Mouse (Mus musculus): ENCODE measurements around the gene Jak2. TPM values are rescaled to one million over a fixed set of nuclear protein-coding genes. Genes with fewer than 3 reads are reported as not detected.

The Jak2 gene
- polyA plus RNA-seq, 1 experiment from 2014 or later = 6.9 TPM

DNA sequence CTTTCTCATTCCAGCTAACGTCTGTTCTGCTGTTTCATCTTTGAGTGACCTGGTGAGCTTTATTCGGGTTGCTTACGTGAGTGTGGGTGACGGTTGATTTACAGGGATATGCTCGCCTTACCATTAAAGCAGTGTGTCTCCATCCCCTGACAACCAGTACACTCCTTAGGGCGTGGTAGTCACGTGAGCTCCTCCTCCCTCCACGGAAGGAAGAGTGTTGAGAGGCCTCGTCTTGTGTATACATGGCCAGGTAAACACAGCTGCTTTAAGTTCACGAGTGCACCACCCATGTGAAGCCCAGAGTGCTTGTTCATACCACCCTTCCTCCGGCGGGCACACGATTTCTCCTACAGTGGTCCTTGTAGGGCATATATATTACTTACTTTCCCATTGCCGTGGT is 39.9 kb downstream of the Jak2 start:
- Histone ChIP-seq H3K27ac (no peak overlapping the region), H3K27me3 (ENCODE audit: insufficient read depth, poor library complexity, severe bottlenecking) (no peaks in the 10 kb centered on the region), H3K4me3 (no peak overlapping the region), H3K4me1 (replicated peaks) (0 out of 2 replicates have a peak, but pooled peaks cover 3% of the 10 kb centered on the region), H3K9me3 (no peaks in the 10 kb centered on the region), H3K36me3 (peaks cover 33% of the 10 kb centered on the region)
- 87% methylated on average over 14 of the region's 14 CpGs for WGBS
- no peak for DNase-seq (ENCODE audit: low spot score)

DNA sequence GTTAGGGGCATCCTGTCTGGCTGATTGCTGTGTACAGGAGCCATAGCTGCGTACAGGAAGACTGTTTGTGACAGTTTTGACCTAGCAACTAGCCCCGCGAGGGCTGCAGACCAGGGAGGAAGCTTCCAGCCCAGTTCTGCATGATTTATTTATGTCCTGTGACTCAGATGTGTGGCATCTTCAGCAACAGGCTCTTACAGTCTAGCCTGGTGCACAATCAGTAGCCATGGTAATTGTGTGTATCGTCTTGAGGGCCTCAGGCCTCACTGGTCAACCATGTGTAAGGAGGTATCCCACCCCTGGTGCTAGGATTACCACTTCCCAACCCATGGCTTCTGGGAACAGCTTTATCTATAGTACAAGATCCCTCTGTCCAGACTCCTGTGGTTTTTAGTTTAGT is 40.9 kb downstream of the Jak2 start:
- Histone ChIP-seq H3K36me3 (peaks cover 36% of the 10 kb centered on the region), H3K27me3 (ENCODE audit: insufficient read depth, poor library complexity, severe bottlenecking) (no peaks in the 10 kb centered on the region), H3K9me3 (no peaks in the 10 kb centered on the region), H3K4me3 (no peak overlapping the region), H3K4me1 (replicated peaks) (0 out of 2 replicates have a peak, but pooled peaks cover 1% of the 10 kb centered on the region), H3K27ac (no peak overlapping the region; the same call in 1 of the 2 replicates)
- no peak for DNase-seq (ENCODE audit: low spot score)
- 81% methylated on average over 4 of the region's 4 CpGs for WGBS

DNA sequence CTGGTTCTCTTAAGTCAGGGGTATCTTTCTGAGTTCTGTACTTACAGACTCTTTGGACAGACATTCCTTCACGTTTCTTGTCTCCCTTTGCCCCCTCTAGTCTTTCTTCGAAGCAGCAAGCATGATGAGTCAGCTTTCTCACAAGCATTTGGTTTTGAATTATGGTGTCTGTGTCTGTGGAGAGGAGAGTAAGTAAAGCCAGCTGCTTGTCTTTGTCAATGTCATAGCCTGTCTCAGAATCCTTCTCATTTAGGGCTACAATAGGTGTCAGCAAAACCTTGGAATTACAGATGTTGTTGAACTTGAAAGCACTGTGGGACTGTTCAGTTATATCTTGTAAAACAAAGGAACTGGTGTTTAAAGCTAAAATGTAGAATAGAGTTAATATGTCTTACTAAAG is 43.1 kb downstream of the Jak2 start:
- Histone ChIP-seq H3K27me3 (ENCODE audit: insufficient read depth, poor library complexity, severe bottlenecking) (no peaks in the 10 kb centered on the region), H3K9me3 (no peaks in the 10 kb centered on the region), H3K27ac (no peak overlapping the region), H3K4me1 (replicated peaks) (no peaks in the 10 kb centered on the region), H3K4me3 (no peak overlapping the region), H3K36me3 (peaks cover 54% of the 10 kb centered on the region)
- 71% methylated on average over 2 of the region's 2 CpGs for WGBS
- DNase-seq (ENCODE audit: low spot score) = no peak

DNA sequence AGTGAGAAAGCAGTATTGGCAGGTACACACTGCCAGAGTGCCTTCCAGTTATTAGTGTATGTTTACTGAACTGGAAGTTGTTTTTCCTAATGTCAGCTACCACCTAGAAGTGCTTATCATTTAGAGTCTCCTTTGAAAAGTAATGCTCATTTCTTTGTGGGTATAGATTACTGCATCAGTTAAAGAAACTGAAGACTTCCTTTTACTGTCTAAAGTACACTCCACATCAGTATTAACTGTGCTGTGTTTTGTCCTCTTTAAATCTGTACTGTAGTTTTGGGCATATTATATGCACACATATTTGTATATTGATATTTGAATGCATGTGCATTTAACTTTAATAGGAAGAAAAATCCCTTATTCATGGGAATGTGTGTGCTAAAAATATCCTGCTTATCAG is 44.5 kb downstream of the Jak2 start:
- Histone ChIP-seq H3K4me1 (replicated peaks) (no peaks in the 10 kb centered on the region), H3K36me3 (peaks cover 58% of the 10 kb centered on the region), H3K27ac (no peak overlapping the region)

DNA sequence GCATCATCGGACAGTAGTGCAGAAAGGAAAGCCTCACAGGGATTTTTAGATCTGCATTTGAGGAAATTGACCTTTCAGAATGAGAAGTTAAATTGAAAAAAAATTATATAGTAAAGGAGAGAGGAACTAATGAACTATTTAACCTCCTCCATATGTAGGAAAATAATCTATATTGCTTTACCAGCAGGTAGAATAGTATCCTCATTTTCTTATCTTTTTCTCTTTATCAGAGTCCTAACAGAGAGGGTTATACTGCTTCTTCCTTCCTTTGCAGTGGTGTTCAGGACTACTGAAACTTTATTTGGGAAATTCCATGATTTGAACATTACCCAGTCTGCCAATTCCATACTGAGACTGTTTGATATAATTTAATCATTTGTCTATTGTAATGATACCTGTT is 45.7 kb downstream of the Jak2 start:
- no peak overlapping the region for H3K27ac ChIP-seq
- H3K4me1 ChIP-seq (replicated peaks) = no peaks in the 10 kb centered on the region
- DNase-seq (ENCODE audit: low spot score) = no peak
- H3K27me3 ChIP-seq (ENCODE audit: insufficient read depth, poor library complexity, severe bottlenecking) = no peaks in the 10 kb centered on the region
- H3K9me3 ChIP-seq = no peaks in the 10 kb centered on the region
- no peak overlapping the region for H3K4me3 ChIP-seq
- 95% methylated on average over 1 of the region's 1 CpGs for WGBS
- peaks cover 52% of the 10 kb centered on the region for H3K36me3 ChIP-seq

More for the DNA sequence above, 44.5 kb downstream of the Jak2 start:
- H3K27me3 ChIP-seq (ENCODE audit: insufficient read depth, poor library complexity, severe bottlenecking) = no peaks in the 10 kb centered on the region
- DNase-seq (ENCODE audit: low spot score) = no peak
- no peak overlapping the region for H3K4me3 ChIP-seq
- no peaks in the 10 kb centered on the region for H3K9me3 ChIP-seq

DNA sequence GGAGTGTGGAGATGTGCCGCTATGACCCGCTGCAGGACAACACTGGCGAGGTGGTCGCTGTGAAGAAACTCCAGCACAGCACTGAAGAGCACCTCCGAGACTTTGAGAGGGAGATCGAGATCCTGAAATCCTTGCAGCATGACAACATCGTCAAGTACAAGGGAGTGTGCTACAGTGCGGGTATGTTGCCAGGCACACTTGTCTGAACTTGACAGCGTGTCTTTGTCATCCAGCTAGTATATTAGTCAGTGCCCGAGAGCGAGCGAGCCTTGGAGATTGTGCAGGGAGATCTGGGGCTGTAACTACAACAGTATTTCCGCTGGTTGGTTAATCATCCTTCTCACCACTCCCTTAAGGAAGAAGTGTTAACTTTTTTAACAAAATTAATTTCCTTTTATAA is 49.3 kb downstream of the Jak2 start:
- WGBS = 92% methylated on average over 13 of the region's 13 CpGs

DNA sequence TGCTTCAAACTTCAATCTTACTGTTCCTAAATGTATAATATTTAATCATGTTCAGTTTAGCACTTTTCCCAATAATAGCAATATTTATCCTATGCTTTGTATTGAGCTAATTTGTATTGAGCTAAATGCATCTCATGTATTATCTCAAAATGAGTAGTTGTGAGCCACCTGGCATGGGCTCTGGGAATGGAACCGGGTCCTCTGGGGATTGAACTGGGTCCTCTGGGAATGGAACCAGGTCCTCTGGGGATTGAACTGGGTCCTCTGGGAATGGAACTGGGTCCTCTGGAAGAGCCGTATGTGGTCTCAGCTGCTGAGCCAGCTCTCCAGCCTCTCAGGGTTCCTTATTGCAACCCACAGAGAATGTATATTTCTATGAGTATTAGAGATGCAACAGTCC is 50.5 kb downstream of the Jak2 start:
- Histone ChIP-seq H3K27me3 (ENCODE audit: insufficient read depth, poor library complexity, severe bottlenecking) (no peaks in the 10 kb centered on the region), H3K36me3 (peaks cover 54% of the 10 kb centered on the region)
- WGBS = 94% methylated on average over 2 of the region's 2 CpGs

More for the DNA sequence above, 49.3 kb downstream of the Jak2 start:
- no peak overlapping the region for H3K27ac ChIP-seq
- H3K4me3 ChIP-seq = no peak overlapping the region
- DNase-seq (ENCODE audit: low spot score) = no peak
- no peaks in the 10 kb centered on the region for H3K27me3 ChIP-seq (ENCODE audit: insufficient read depth, poor library complexity, severe bottlenecking)
- peaks cover 58% of the 10 kb centered on the region for H3K36me3 ChIP-seq
- no peaks in the 10 kb centered on the region for H3K9me3 ChIP-seq
- H3K4me1 ChIP-seq (replicated peaks) = no peaks in the 10 kb centered on the region

DNA sequence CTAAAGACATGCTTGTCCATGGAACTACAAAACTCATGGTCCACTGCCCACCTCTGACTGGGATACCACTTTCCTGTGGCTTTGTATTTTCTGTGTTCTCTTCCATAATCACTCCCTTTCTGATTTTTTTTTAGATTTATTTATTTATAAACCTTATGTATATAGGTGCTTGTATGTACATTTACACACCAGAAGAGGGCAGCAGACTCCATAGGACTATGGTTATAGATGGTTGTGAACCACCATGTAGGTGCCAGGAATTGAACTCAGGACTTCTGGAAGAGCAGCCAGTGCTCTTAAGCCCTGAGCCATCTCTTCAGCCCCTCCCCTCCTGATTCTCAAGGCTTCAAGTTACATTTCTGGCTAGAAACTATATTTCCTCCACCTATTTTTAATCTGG is 57.2 kb downstream of the Jak2 start:
- no peaks in the 10 kb centered on the region for H3K9me3 ChIP-seq
- no peak overlapping the region for H3K4me3 ChIP-seq
- no peak for DNase-seq (ENCODE audit: low spot score)
- peaks cover 36% of the 10 kb centered on the region for H3K36me3 ChIP-seq
- no peaks in the 10 kb centered on the region for H3K27me3 ChIP-seq (ENCODE audit: insufficient read depth, poor library complexity, severe bottlenecking)
- no peak overlapping the region for H3K27ac ChIP-seq
- H3K4me1 ChIP-seq (replicated peaks) = no peaks in the 10 kb centered on the region

More for the DNA sequence above, 50.5 kb downstream of the Jak2 start:
- no peak overlapping the region for H3K4me3 ChIP-seq
- no peak for DNase-seq (ENCODE audit: low spot score)
- H3K27ac ChIP-seq = no peak overlapping the region
- no peaks in the 10 kb centered on the region for H3K9me3 ChIP-seq
- no peaks in the 10 kb centered on the region for H3K4me1 ChIP-seq (replicated peaks)

DNA sequence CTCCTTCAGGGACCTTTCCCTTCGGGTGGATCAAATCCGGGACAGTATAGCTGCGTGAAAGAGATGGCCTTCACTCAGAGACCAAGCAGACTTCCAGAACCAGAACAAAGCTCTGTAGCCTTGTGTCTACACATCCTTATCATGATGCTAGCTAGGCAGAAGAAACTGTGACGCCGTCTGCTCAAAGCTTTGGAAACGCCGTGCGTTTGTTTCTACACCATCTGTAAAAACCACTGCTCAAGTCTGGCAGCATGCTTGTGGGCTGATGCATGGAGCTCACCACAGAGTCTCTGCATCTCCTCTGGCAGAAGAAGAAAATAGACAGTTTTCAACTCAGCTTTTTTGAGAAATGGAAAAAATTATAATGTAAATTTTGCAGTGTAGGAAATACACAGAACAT is 60.2 kb downstream of the Jak2 start:
- Histone ChIP-seq H3K36me3 (peaks cover 40% of the 10 kb centered on the region), H3K27ac (no peak overlapping the region), H3K9me3 (peaks cover 11% of the 10 kb centered on the region), H3K4me3 (no peak overlapping the region), H3K4me1 (replicated peaks) (no peaks in the 10 kb centered on the region), H3K27me3 (ENCODE audit: insufficient read depth, poor library complexity, severe bottlenecking) (no peaks in the 10 kb centered on the region)
- WGBS = 97% methylated on average over 8 of the region's 8 CpGs
- no peak for DNase-seq (ENCODE audit: low spot score)

DNA sequence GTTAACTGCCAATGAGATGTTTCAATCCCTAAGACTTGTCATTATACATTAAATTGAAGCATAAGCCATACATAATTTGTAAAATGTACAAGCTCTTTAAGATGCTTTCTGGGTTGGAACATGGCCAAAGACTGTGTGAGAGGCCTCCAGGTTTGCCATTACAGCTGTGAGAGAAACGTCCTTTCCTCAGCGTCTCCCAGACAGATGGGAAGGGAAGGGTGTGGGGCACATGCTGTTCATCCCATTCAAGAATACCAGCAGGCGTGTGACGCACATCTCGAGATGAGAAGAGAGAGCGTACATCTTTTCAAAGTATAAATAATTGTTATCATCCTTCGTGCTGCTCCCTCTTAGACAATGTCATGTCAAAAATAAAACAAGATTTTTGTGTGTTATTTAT is 61.0 kb downstream of the Jak2 start:
- H3K4me3 ChIP-seq = no peak overlapping the region
- no peaks in the 10 kb centered on the region for H3K4me1 ChIP-seq (replicated peaks)
- H3K27ac ChIP-seq = no peak overlapping the region
- H3K36me3 ChIP-seq = peaks cover 37% of the 10 kb centered on the region
- no peak for DNase-seq (ENCODE audit: low spot score)
- 59% methylated on average over 7 of the region's 7 CpGs for WGBS
- no peaks in the 10 kb centered on the region for H3K27me3 ChIP-seq (ENCODE audit: insufficient read depth, poor library complexity, severe bottlenecking)
- H3K9me3 ChIP-seq = peaks cover 11% of the 10 kb centered on the region

DNA sequence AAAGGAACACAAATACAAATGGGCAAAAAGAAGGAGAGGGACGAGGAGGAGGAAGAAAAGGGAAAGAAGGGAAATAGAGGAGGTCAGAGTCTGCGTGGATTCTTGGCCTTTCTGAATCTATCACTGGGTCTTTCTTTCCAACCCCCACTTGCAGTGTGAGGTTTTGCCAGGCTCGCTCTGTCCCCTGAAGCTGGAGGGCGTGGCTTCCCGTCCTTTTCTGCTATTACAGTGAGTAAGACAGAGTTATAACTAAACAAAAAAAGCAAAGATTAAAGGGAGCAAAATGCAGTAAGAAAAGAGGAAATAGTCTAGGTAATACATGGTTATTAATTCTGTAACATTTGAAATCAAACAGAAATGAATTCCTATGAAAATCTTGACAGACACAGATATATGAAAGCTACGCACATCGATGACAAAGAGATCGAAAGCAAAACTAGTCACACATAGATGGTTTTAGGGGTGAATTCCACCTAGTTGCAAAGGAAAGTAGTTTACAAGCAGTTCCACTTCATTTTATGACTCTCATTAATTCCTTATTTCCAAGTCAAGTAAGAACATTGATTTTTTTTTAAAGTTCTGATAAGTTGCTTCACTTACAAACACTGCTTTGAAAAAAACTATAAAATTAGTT is 71.9 kb downstream of the Jak2 start:
- Histone ChIP-seq H3K27me3 (ENCODE audit: insufficient read depth, poor library complexity, severe bottlenecking) (peaks cover 18% of the 10 kb centered on the region; the same call in 1 of the 2 replicates), H3K4me3 (no peak overlapping the region), H3K9me3 (no peaks in the 10 kb centered on the region), H3K27ac (no peak overlapping the region), H3K4me1 (replicated peaks) (peaks cover 9% of the 10 kb centered on the region), H3K36me3 (no peaks in the 10 kb centered on the region)
- no peak for DNase-seq (ENCODE audit: low spot score)
- WGBS = 75% methylated on average over 8 of the region's 8 CpGs

DNA sequence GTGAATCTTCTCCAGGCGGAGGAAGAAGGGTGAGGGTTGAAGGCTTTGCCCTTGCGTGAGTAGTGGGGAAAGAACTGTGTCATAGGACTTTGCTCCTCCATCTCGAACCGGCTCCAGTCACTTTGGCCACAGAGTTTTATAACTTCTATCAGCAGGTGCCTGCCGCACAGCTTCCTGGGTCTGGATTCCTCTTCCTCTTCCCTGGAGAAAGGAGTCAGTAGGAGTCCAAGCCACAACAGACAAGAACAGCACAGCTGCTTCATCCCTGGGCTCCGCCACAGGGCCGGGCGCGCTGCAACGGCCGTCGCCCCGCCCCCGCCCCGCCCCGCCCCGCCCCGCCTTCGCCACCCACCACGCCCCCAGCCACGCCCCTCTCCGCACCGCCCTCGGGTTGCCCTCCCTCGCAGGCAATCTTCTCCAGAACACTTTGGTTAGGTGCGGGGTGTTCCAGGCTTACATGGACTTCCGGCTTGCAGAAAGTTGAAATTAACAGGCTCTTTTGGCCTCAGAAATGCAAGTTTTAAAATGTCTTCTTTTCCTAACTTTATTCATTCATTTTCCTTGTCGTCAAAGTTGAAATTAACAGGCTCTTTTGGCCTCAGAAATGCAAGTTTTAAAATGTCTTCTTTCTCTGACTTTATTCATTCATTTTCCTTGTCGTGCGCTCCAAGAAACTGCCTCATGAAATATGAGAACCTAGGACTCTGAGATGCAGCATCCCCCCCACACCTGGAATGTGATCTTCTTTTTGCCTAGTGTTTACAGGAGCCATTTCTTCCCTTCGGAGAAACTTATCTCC is 73.6 kb downstream of the Jak2 start, which contains the start of gene Insl6:
Gene Insl6, minus strand, starts transcription at position 304 of the 799 bp plus-strand sequence.
- Histone ChIP-seq H3K36me3 (no peaks in the 10 kb centered on the region), H3K27me3 (ENCODE audit: insufficient read depth, poor library complexity, severe bottlenecking) (peaks cover 18% of the 10 kb centered on the region; the same call in 1 of the 2 replicates), H3K4me1 (replicated peaks) (peaks cover 9% of the 10 kb centered on the region), H3K9me3 (no peaks in the 10 kb centered on the region), H3K27ac (peak within 1 kb of the TSS; percentile 74), H3K4me3 (peak within 1 kb of the TSS; percentile 53)
- DNase-seq (ENCODE audit: low spot score) = peak; percentile 83
- WGBS = 6% methylated on average over 31 of the region's 31 CpGs

DNA sequence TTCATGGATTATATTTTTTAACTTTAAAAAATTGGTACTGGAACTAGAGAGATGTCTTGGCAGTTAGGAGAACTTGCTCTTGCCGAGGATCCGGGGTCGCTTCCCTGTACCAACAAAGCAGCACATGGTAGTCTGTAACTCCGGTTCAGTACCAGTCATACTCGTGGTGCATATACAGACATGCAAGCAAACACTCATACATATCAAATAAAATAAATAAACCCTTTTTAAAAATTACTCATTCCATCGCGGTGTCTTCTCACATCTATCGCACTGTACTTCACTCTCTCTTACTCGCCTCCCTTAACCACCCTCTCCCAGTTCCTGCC is 74.2 kb downstream of the Jak2 start:
- Histone ChIP-seq H3K4me3 (peak overlapping the region; percentile 53), H3K27me3 (ENCODE audit: insufficient read depth, poor library complexity, severe bottlenecking) (peaks cover 18% of the 10 kb centered on the region; the same call in 1 of the 2 replicates), H3K36me3 (no peaks in the 10 kb centered on the region), H3K4me1 (replicated peaks) (peaks cover 9% of the 10 kb centered on the region), H3K9me3 (no peaks in the 10 kb centered on the region), H3K27ac (no peak overlapping the region)
- no peak for DNase-seq (ENCODE audit: low spot score)
- WGBS = 65% methylated on average over 9 of the region's 9 CpGs
